Mouse (Mus musculus): ENCODE measurements around the gene Gm20715.
"Not testable (repeated sequence)": the region's sequence is repeated elsewhere in the genome, so short reads cannot be mapped to it uniquely, and the experiment has no call there.

Gene Gm20715

DNA sequence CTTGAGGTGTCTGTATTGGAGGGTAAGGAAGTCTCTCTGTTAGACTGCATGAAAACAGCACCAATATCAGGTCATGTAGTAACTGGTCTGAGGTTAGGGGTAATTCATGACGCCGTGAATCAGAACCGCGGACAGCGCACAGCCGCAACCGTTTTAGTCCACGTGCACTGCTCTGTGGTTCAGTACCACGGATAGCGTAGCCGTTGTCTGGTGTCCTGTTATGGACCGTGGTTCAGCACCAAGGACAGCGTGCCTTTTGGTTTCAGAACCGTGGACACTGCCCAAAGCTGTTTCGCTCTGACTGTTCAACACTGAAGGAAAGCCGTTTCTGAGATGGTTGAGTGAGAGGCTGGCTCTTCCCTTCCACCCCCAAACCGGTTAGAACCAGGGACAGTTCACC, at the start of gene Gm20715:
Gene Gm20715 (plus strand): TSS at position 235 of the 400 bp plus-strand sequence.
- peak; percentile 89 for DNase-seq

DNA sequence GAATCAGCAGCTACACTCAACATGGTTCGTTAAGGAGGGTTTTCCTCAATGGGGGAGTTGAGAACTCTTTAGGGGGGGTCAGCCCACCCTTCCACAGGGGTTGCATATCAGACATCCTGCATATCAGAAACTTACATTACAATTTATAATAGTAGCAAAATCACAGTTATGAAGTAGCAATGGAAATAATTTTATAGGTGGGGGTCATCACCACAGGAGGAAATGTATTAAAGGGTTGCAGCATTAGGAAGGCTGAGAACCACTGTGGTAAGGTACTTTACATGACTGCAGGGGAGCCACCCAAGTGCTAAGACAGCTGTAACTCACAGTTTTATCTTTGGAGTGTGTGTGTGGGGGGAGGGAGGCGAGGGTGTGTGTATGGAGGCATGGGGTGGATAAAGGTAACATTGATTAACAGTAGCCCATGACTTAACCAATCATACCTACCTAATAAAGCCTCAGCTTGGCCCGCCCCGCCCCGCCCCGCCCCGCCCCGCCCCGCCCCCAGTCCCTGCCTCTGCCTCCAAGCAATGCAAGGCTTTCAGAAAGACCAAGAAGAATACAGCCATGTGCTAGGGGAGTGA, 49.5 kb upstream of the Gm20715 start:
- no peak for DNase-seq

DNA sequence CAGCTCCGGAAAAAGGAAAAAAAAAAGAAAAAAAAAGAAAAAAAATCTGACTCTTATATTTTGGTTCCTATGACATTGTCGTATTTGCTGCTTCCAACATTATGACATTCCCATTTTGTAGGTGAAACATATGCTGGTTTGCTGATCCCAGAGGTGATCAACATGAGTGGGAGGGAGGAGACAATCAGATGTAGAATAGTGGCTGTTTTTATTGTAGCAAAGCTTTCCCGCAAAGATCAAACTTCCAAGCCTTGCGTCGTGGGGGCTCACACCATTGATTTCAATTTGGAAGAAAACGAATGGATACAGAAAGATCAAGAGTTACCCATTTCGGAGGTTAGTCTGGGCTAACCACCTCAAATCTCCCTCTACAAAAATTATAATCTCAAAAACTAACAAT, 48.3 kb upstream of the Gm20715 start:
- no peak for DNase-seq

DNA sequence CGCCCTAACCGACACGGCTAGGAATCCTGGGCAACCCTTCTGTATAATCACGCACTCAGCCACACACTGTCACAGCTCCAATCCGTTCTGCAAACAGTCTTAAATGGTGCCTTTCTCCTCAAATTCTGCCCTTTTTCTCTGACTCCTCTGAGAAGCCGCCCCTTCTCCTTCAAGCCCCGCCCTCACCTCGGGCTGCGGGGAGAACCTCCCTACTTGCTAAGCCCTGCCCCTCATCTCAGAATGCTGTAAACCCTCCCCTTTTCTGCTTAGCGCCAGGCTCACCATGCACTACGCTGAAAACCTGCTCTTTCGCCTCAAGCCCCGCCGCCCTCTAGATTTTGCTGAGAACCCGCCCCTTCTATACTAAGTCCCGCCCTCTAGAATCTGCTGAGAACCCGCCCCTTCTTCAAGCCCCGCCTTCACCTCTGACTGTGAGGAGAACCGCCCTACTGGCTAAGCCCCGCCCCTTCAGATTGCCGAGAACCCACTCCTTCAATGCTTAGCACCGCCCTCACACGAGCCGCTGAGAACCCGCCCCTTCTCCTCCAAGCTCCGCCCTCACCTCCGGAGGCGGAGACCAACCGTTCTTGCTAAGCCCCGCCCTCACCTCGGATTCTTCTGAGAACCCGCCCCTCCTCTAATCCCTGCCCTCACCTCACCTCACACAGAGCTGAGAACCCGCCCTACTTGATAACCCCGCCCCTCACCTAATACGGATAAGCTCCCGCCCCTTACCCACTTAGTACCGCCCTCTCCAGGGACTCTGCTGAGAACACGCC, 47.6 kb upstream of the Gm20715 start:
- peak; percentile 99 for DNase-seq

DNA sequence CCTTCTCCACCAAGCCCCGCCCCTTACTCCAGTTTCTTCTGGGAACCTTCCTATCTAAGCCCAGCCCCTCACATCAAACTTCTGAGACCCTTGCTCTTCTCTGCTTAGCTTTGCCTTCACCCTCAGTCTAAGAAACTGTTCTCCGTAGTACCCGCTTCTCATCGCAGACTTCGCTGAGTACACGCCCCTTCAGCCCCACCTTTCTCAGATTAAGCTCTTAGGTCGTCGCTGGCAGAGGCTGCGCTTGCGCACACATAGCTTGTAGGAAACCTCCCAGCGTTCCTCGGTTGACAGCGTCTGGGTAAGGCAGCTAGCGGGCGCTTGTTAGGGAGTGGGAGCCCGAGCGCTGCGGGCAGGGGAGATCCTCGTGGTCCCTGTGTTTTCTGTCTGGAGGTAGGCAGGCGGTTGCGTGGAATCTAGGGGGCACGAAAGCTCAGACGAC, 47.0 kb upstream of the Gm20715 start, which contains the start of gene Zfp78:
Gene Zfp78 (plus strand): TSS at position 234 of the 442 bp plus-strand sequence.
- no peak for DNase-seq

DNA sequence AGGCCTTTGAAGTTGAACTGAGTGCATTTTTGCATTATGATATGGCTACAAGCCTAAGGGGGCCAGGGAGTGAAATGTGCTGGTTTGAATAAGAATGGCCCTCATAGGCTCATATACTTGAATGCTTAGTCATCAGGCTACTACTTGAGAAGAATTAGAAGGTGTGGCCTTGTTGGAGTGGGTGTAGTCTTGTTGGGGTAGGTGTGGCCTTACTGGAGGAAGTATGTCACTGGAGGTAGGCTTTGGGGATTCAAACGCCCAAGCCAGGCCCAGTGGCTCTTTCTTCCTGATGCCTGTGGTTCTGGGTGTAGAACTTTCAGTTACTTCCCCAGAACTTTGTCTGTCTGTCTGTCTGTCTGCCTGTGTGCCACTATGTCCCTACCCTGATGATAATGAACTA, 45.3 kb upstream of the Gm20715 start:
- DNase-seq, result no peak

DNA sequence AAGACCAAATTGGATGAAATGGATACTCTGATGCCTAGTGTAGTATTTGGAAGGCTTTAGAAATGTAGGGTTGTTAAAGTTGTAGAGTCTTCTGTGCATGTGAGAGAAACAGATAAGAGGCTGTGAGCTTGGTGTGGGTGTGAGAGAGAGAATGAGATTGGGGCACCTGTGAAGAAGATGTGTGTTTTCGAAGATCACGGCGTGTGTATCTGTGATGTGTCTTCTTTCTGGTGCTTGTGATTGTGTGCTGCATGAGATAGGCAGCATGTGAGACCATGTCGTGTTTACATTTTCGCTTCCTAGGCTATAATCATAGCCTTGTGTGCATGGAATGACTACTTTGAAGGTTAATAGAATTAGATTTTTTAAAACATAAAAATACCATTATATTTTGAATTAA, 42.9 kb upstream of the Gm20715 start:
- DNase-seq, result no peak

DNA sequence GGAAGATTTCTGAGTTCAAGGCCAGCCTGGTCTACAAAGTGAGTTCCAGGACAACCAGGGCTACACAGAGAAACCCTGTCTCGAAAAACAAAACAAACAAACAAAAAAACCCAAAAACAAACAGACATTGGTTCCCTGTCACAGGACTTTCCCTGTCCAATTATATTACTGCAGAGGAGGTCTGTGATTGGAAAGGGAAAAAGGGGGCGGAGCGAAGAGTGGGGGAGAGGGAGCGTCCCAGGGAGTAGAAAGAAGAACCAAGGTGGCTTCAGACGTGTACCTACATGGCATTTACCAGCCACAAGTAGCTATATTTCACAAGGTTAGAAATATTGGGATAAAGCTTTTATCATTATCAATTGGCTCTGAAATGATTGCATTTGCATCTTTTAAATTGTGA, 41.9 kb upstream of the Gm20715 start:
- not testable (repeated sequence) for DNase-seq

DNA sequence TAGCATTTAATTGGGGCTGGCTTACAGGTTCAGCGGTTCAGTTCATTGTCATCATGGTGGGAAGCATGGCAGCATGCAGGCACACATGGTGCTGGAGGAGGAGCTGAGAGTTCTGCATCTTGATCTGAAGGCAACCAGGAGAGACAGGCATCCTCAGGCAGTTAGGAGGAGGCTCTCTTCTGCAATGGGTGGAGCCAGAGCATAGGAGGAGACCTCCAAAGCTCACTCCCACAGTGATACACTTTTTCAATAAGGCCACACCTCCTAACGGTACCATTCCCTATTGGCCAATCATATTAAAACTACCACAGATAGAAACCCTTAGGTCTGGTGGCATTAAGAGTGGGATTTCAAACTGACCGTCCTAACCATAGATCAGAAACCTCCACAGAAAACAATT, 40.6 kb upstream of the Gm20715 start:
- DNase-seq, result no peak

DNA sequence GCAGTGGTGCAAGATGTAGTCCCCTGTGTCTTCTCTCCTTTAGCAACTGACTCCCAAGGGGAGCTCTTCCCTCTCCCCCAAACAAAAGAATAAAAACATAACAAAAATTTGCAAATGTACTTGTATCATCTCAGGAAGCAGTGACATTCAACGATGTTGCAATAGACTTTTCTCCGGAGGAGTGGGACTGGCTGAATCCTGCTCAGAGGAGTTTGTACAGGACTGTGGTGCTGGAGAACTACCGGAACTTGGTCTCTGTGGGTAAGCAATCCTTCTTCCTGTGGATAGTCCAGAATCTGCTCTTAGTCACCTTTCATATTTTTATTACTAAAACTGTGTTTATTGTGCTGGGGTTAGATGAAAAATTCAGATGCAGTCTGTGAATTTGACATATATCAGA, 37.1 kb upstream of the Gm20715 start:
- DNase-seq, result no peak

DNA sequence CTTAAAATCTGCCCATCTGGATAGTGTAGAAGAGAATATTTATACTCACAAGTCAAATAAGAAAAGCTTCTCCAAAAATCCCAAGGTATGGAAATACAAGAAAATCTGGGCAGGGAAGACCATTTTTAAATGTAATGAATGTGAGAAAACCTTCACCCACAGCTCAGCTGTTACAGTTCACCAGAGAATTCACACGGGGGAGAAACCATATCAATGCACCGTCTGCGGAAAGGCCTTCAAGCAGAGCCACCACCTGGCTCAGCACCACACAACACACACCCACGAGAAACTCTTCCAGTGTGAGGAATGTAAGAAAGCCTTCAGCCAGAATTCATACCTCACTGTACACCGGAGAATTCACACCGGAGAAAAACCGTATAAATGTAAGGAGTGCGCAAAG, 31.6 kb upstream of the Gm20715 start:
- DNase-seq, result no peak

DNA sequence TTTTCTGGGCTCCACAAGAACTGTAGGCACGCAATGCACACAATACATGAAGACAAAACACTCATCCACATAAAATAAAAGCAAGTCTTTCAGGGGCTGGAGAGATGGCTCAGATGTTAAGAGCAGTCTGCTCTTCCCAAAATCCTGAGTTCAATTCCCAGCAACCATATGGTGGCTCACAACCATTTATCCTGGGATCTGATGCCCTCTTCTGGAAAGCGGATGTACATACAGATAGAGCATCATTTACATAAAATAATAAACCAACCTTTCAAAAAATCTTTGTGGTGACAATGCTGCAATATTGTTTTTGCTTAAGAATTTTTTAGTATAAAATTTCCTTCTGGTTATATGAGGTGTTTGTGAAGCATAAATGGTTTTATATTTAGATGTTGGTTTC, 28.6 kb upstream of the Gm20715 start:
- DNase-seq, result no peak

DNA sequence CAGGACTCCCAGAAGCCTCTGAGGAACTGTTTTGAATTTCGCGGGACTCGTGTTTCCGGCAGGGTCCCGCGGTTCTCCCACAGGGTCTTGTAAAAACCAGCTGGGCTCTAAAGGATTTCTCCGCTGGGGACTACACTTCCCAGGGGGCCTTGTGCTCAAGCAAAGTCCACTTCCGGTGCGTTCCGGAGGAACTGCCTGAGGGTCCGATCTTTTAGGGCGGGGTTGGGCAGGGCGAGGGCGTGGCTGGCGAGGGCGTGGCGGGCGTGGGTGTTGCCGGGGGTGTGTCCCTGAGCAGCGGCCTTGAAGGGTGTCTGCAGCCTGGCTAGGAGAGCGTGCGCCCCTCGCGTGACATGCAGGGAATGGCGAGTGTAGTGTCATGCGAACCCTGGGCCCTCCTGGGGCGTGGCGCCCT, 27.0 kb upstream of the Gm20715 start, which contains the start of gene Zfp28:
Gene Zfp28 (plus strand): TSS at position 252 of the 412 bp plus-strand sequence.
- peak; percentile 94 for DNase-seq

DNA sequence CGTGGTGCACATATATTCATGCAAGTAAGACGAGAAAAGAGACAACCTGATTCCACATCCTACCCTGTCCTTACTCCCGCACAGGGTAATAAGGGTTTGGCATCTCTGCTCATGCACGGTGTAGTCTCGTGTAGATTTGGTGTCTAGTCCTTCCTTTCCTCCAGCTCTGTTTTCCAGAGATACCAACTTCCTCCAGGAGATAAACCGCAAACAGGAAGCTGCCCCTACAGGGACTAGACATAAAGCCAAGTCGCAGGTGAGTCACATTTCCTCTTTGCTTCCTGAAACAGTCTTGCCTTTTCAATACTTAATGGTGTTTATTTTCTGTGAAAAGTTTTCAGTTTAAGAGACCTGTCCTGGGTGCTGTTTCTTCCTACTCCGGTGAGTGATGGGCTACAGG, 26.1 kb upstream of the Gm20715 start:
- no peak for DNase-seq

DNA sequence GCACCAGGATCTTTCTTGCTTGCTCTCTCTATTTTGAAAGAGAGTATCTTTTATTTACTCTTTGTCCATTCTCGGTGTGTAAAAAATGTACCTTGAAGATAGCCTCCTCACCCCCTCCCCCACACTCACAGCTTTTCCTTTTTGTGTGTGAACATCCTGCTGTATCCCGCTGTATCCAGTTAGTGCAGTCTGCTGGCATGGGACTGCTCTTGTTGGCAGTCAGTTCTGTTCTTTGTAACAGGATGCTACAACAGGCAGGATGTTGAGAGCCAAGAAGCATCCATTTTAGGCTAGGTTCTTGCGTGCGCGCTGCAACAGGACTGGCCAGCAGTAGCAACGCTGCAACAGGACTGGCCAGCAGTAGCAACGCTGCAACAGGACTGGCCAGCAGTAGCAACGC, 23.1 kb upstream of the Gm20715 start:
- no peak for DNase-seq

DNA sequence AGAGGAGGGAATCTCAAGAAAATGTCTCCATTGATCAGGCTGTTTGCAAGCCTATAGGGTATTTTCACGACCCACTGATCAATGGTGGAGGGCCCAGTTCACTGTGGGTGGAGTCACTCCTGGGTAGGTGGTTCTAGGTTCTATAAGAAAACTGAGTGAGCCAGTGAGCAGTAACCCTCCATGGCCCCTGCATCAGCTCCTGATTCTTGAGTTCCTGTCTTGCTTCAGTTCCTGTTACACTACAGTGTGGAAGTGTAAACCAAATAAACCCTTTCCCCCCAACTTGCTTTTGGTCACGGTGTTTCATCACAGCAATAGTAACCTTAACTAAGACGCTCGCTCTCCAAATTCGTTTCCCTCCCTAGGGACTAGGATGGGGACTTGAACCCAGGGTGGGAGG, 21.1 kb upstream of the Gm20715 start:
- DNase-seq, result no peak

DNA sequence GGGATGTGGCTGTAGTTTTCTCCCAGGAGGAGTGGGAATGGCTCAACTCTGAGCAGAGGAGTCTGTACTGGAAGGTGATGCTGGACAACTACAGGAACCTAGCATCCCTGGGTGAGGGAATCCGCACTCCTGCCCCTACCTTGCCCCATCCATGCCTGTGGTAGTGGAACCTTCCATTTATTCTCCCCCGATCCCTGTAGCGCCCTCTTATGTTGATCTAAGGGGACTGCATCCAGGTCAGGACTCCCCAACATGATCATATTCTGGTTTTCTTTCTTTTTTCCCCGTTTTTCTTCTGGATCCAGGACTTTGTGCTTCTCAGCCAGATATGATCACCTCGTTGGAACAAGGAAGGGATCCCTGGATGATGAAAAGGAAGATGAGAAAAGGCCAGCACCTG, 20.6 kb upstream of the Gm20715 start:
- no peak for DNase-seq

DNA sequence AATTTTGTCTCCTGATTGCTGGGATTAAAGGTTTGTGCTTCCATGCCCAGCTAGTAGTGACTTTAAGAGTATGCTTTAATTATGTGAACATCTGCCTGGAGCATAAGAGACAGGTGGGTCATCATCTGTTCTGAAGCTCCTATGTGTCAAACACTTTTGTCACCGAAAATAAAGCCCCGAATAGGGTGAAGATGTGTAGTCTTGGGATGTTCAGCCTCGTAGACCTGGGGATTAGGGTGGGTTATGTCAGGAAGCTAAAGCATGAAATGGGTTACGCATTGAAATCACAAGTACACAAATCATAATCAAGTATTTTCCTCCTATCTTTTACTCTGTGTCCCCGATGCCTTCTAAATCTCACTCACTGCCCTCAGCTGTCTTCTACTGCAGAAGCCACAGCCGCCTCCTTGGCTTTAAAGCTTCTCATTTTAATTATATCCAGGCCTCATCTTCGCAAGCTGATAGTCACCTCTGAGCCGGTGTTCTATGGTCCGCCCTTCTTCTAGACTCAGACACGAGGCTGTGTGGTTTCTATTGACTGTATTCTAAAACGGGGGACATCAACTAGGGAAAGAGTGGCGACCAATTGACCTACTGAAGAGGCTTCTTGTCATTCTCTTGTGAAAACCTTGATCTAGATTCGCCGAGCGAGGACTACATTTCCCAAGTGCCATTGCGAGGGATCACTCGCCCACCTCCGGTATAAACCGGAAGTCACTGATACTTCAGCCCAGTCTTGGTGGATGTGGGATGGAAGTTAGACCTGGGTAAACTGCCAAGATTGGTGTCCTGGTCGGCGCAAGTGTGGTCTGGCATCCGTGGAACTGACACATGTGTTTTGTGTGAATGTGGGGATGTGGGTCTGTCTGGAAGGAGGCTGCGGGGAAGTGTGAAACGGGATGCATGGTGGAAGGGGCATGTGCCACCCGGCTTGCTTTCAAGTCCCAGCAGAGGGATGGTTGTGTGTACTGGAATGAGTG, 11.8 kb upstream of the Gm20715 start, which contains the start of gene Smim17:
Gene Smim17 (plus strand): TSS at position 720 of the 980 bp plus-strand sequence.
- peak; percentile 14 for DNase-seq

DNA sequence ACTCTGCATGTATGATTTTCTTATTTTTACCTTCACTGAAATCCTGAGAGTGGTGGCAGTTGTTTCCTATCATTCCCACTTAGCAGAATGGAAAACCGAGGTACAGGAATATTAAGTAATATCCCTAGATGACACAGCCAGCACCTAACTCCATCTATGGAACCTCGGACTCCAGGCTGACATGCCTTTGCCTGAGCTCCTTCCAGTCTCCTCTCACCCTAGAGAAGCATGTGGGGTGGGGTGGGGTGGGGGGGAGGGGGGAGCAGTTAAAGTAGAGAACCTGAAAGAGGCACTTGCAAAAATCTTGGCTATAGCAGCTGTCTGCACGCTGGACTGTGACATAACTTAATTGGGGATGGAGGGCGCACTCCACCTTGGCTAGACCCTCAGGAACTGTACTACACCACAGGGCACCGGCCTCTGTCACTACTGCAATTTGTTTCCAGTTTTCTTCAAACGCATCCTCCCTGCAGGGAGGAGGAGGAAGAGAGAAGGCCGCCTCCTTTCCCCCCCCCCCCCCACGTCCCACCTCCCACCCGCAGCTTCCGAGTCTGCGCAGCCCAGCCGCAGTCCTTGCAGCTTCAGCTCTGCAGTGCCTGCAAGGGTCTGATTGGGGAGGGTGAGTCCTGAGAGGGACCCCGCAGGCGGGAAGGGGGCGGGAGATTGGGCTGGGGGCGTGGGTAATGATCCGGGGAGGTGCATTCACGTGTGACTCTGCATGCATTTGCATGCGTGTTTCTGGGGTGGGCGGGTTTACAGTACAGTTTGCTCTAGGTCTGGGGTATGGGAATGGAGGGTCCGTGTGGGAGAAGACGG, 4.8 kb downstream of the Gm20715 start:
- DNase-seq, result no peak

DNA sequence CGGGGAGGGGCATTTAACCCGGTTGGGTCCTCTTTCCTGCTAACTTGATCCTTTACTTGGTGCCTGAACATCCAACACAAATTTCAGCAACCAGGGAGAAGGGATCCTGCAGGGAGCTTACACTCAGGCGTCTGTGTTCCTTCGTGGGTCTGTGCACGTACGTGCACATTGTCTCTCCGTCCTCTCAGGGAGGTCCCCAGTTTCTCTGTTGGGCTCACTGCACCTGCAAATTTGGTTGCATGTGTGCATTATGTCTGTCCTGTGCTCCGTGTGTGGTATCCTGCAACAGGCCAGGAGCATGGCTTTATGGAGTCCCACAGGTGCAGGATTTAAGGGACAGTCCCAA, 5.3 kb downstream of the Gm20715 start:
- no peak for DNase-seq

DNA sequence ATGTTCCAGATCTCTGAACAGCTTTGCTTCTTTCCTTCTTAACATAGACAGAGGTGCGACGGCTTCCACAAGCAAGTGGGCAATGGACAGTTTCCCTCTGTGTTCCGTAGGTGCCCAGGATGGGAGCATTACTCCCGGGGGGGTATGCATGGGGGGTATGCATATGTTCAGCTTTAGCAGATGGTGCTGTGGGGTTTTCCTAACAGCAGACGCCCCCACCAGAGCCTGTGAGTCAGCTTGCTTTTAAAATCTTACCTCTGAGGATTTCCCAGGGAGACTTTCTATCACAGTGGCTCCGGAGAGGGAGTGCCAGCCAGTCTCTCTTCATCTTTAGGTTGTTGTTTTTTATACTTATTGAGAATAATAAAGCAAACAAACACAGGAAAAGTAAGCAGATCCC, 9.8 kb downstream of the Gm20715 start:
- no peak for DNase-seq

DNA sequence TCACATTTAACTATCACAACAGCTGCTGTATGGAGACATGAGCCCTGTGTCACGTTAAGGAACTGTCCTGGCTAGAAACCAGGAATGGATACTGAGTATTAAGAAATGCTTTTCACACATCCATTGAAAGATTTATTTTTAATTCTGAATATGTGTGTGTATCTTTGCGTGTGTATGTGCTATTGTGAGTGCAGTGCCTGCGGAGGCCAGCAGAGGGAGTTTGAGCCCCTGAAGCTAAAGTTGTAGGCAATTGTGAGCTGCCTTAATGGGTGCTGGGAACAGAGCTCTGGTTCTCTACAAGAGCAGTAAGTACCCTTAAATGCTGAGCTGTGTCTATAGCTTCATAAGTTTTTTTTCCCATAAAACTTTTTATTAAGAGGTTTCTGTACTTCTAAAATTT, 19.3 kb downstream of the Gm20715 start:
- DNase-seq, result no peak
